Mouse (Mus musculus) MEL (cell line): ENCODE data around the gene Vdac2. TPM values are rescaled to one million over a fixed set of nuclear protein-coding genes. Genes with fewer than 3 reads are reported as not detected.
A peak's percentile ranks its signal among the peaks of the same experiment; 100 is the strongest.

Source experiments
- DNase-seq: peaks from one replicate; pipeline ENCODE4 v3.0.0; 2011; ENCODE audit warnings: low read depth, low spot score
- H3K27ac ChIP-seq: 2 replicates; pipeline ENCODE4 v1.5.1; 2012; ENCODE audit warnings: low read depth, mild to moderate bottlenecking, control low read depth, low read length, moderate library complexity; ENCODE audit not compliant: control insufficient read depth
- H3K27me3 ChIP-seq, 2 experiments: fragments of 150-350 bp in 1 of 2; sonication (generic) in 1 of 2; 2 replicates each; pipeline ENCODE4 v1.6.1; 2012; ENCODE audit warnings: low read length in 2 of 2, mild to moderate bottlenecking in 2 of 2, improper control_type of control experiment in 1 of 2, moderate library complexity in 1 of 2; ENCODE audit not compliant: insufficient read depth in 2 of 2, control insufficient read depth in 1 of 2
- H3K36me3 ChIP-seq, 2 experiments: 2 replicates each; pipeline ENCODE4 v1.6.1; 2012 to 2014; ENCODE audit warnings: low read length in 2 of 2, improper control_type of control experiment in 1 of 2, inconsistent platforms in 1 of 2, mild to moderate bottlenecking in 1 of 2; ENCODE audit not compliant: insufficient read depth in 2 of 2, control insufficient read depth in 1 of 2
- H3K4me1 ChIP-seq, 2 experiments: fragments of 150-350 bp in 1 of 2; sonication (generic) in 1 of 2; 2 replicates each; pipeline ENCODE4 v1.6.1; 2012; ENCODE audit warnings: low read length in 2 of 2, improper control_type of control experiment in 1 of 2, mild to moderate bottlenecking in 1 of 2; ENCODE audit not compliant: insufficient read depth in 2 of 2, control insufficient read depth in 1 of 2
- H3K4me3 ChIP-seq, 2 experiments: fragments of 150-350 bp in 1 of 2; sonication (generic) in 1 of 2; 2 replicates each; pipeline ENCODE4 v1.5.1; 2012; ENCODE audit warnings: low read depth in 2 of 2, low read length in 2 of 2, mild to moderate bottlenecking in 2 of 2, moderate library complexity in 2 of 2, control low read depth in 1 of 2, improper control_type of control experiment in 1 of 2; ENCODE audit not compliant: control insufficient read depth in 1 of 2, insufficient read depth in 1 of 2
- H3K79me2 ChIP-seq: 2 replicates; pipeline ENCODE4 v1.6.1; 2012; ENCODE audit warnings: mild to moderate bottlenecking, low read length, moderate library complexity; ENCODE audit not compliant: control insufficient read depth, poor library complexity, insufficient read depth
- H3K9ac ChIP-seq: 2 replicates; pipeline ENCODE4 v1.6.1; 2012; ENCODE audit warnings: low read depth, mild to moderate bottlenecking, control low read depth, low read length, moderate library complexity; ENCODE audit not compliant: control insufficient read depth, poor library complexity, severe bottlenecking
- H3K9me3 ChIP-seq: fragments of 150-350 bp; sonication (generic); replicated peaks from 2 replicates; pipeline ENCODE4 v1.6.1; 2012; ENCODE audit warnings: mild to moderate bottlenecking, low read length, improper control_type of control experiment, moderate library complexity; ENCODE audit not compliant: insufficient read depth
- BHLHE40 ChIP-seq: IDR thresholded peaks from 2 replicates; pipeline ENCODE4 v1.6.1; 2012; ENCODE audit warnings: low read depth, mild to moderate bottlenecking, inconsistent platforms, low read length, improper control_type of control experiment, borderline replicate concordance
- CTCF ChIP-seq, 3 experiments: IDR thresholded peaks in 2 of 3; conservative IDR thresholded peaks in 1 of 3; 2 replicates each; pipeline ENCODE4 v1.5.1; 2011 to 2012; ENCODE audit warnings: low read length in 3 of 3, low read depth in 2 of 3, mild to moderate bottlenecking in 2 of 3, improper control_type of control experiment in 1 of 3, inconsistent platforms in 1 of 3, mixed read lengths in 1 of 3, moderate library complexity in 1 of 3; ENCODE audit not compliant: control insufficient read depth in 1 of 3, insufficient read depth in 1 of 3, poor library complexity in 1 of 3, severe bottlenecking in 1 of 3
- E2F4 ChIP-seq: IDR thresholded peaks from 2 replicates; pipeline ENCODE4 v1.6.1; 2011; ENCODE audit warnings: low read depth, low read length, improper control_type of control experiment, borderline replicate concordance
- ETS1 ChIP-seq: IDR thresholded peaks from 2 replicates; pipeline ENCODE4 v1.6.1; 2012; ENCODE audit warnings: low read depth, mild to moderate bottlenecking, inconsistent platforms, low read length, improper control_type of control experiment, moderate library complexity
- GATA1 ChIP-seq: IDR thresholded peaks from 2 replicates; pipeline ENCODE4 v1.6.1; 2011; ENCODE audit warnings: low read depth, low read length, improper control_type of control experiment
- HCFC1 ChIP-seq: IDR thresholded peaks from 2 replicates; pipeline ENCODE4 v1.6.1; 2012; ENCODE audit warnings: low read depth, mild to moderate bottlenecking, inconsistent platforms, low read length, improper control_type of control experiment, moderate library complexity
- KAT2A ChIP-seq: conservative IDR thresholded peaks from 2 replicates; pipeline ENCODE4 v1.6.1; 2012; ENCODE audit warnings: low read depth, low read length, improper control_type of control experiment, inconsistent platforms
- MAFK ChIP-seq: IDR thresholded peaks from 2 replicates; pipeline ENCODE4 v1.6.1; 2011; ENCODE audit warnings: low read depth, mild to moderate bottlenecking, low read length, improper control_type of control experiment, borderline replicate concordance
- MAX ChIP-seq: IDR thresholded peaks from 2 replicates; pipeline ENCODE4 v1.6.1; 2011; ENCODE audit warnings: low read length, improper control_type of control experiment
- MAZ ChIP-seq: IDR thresholded peaks from 2 replicates; pipeline ENCODE4 v1.6.1; 2012; ENCODE audit warnings: low read depth, mild to moderate bottlenecking, inconsistent platforms, low read length, improper control_type of control experiment
- MEF2A ChIP-seq: IDR thresholded peaks from 2 replicates; pipeline ENCODE4 v1.6.1; 2014; ENCODE audit warnings: low read depth, mild to moderate bottlenecking, inconsistent platforms, low read length, improper control_type of control experiment; ENCODE audit not compliant: poor library complexity, insufficient replicate concordance, severe bottlenecking; ENCODE audit errors: extremely low read depth
- MYC ChIP-seq: IDR thresholded peaks from 2 replicates; pipeline ENCODE4 v1.6.1; 2011; ENCODE audit warnings: low read depth, mild to moderate bottlenecking, low read length, improper control_type of control experiment, moderate library complexity
- SIN3A ChIP-seq: IDR thresholded peaks from 2 replicates; pipeline ENCODE4 v1.6.1; 2012; ENCODE audit warnings: low read length, improper control_type of control experiment, inconsistent platforms
- TAL1 ChIP-seq: IDR thresholded peaks from 2 replicates; pipeline ENCODE4 v1.6.1; 2012; ENCODE audit warnings: mild to moderate bottlenecking, inconsistent platforms, low read length, moderate library complexity, mixed read lengths
- TBP ChIP-seq: IDR thresholded peaks from 2 replicates; pipeline ENCODE4 v1.8.0; 2011; ENCODE audit warnings: low read depth, low read length, improper control_type of control experiment
- TCF12 ChIP-seq: IDR thresholded peaks from 2 replicates; pipeline ENCODE4 v1.6.1; 2014; ENCODE audit warnings: low read depth, mild to moderate bottlenecking, inconsistent platforms, low read length, improper control_type of control experiment, moderate library complexity
- USF1 ChIP-seq: IDR thresholded peaks from 2 replicates; pipeline ENCODE4 v1.6.1; 2014; ENCODE audit warnings: low read depth, mild to moderate bottlenecking, inconsistent platforms, low read length, improper control_type of control experiment, moderate library complexity
- USF2 ChIP-seq, 2 experiments: IDR thresholded peaks; 2 replicates each; pipeline ENCODE4 v1.6.1; 2011 to 2012; ENCODE audit warnings: improper control_type of control experiment in 2 of 2, low read length in 2 of 2, borderline replicate concordance in 1 of 2, inconsistent platforms in 1 of 2, low read depth in 1 of 2, mild to moderate bottlenecking in 1 of 2; ENCODE audit not compliant: insufficient read depth in 1 of 2
- ZC3H11A ChIP-seq: IDR thresholded peaks from 2 replicates; pipeline ENCODE4 v1.6.1; 2012; ENCODE audit warnings: low read depth, mild to moderate bottlenecking, inconsistent platforms, low read length, improper control_type of control experiment
- ZKSCAN1 ChIP-seq: IDR thresholded peaks from 2 replicates; pipeline ENCODE4 v1.6.1; 2012; ENCODE audit warnings: low read depth, mild to moderate bottlenecking, inconsistent platforms, low read length, improper control_type of control experiment, moderate library complexity
- polyA plus RNA-seq, 2 experiments: library from polyadenylated mRNA; stranded (reverse) in 1 of 2; unstranded in 1 of 2; fragments of >175 nt in 1 of 2; fragments of >200 nt in 1 of 2; gene quantifications; 2 replicates each; pipeline versions ENCODE4 v1.2.1 to v1.2.4; 2012; ENCODE audit warnings: low replicate concordance in 2 of 2, low read depth in 1 of 2; ENCODE audit not compliant: insufficient read length in 2 of 2, insufficient read depth in 1 of 2, missing spikeins in 1 of 2
- total RNA-seq: library from RNA; depleted of rRNA; stranded (reverse); fragments of 300-350 nt; gene quantifications from 2 replicates; pipeline ENCODE4 v1.2.3, GENCODE M21; 2012; rRNA removed

The Vdac2 gene
- total RNA-seq: 247 and 248 TPM in 2 replicates
- 100 to 1,000 TPM in 1 of 2 experiments, 10 to 100 TPM in 1; 74.9 to 327 TPM for polyA plus RNA-seq

DNA sequence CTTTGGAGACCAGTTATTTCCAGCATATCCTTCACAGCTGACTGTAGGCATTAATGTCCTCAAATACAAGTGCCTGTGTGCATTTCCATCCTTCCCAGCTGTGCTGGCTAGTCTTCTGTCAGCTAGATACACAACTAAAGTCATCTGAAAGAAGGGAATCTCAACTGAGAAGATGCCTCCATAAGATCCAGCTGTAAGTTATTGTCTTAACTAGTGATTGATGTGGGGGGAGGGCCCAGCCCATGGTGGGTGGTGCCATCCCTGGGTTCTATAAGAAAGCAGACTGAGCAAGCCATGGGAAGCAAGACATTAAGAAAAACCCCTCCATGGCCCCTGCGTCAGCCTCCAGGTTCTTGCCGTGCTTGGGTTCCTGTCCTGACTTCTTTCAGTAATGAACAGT, at the start of gene Vdac2:
Gene Vdac2, plus strand, starts transcription at position 301 of the 400 bp plus-strand sequence.
- no peak for TF ChIP-seq E2F4
- TF ChIP-seq BHLHE40: no peak
- TF ChIP-seq MAFK: no peak
- TF ChIP-seq ZKSCAN1: no peak
- TF ChIP-seq HCFC1: no peak
- no peak for TF ChIP-seq USF1
- no peak for TF ChIP-seq MAZ
- no peak for TF ChIP-seq TBP
- no peak for TF ChIP-seq ZC3H11A
- no peak for TF ChIP-seq MAX
- TF ChIP-seq KAT2A: no peak
- no peak for TF ChIP-seq GATA1
- TF ChIP-seq MEF2A: no peak
- Histone ChIP-seq H3K4me3 (no peak within 1 kb of the TSS), H3K9me3 (no peaks in the 10 kb centered on the region), H3K9ac (no peak within 1 kb of the TSS), H3K4me1 (peaks cover 6 to 16% of the 10 kb centered on the region in 2 experiments), H3K79me2 (no peaks in the 10 kb centered on the region), H3K27me3 (no peaks in the 10 kb centered on the region), H3K27ac (peak within 1 kb of the TSS; percentile 89; the same call in 1 of the 2 replicates), H3K36me3 (peaks cover 0 to 17% of the 10 kb centered on the region in 2 experiments; a peak in 2 of 4 replicates)
- DNase-seq: no peak

DNA sequence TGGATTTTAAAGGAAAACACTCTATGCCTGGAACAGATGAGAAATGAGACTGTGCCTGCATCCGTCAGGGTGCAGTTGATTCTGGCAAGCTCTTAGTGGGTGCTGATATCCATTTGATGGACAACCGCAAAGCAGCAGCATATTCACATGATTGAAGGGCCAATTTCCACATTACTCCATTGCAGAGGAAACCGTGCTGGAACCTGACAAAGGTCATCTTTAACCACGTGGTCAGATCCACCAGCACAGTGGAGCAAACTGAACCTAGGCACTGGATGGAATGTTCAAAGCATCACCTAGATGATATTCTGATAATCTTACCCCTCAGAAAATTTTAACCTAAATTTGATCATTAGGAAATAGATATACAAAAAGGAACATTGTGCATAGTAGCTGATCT, 48.8 kb upstream of the Vdac2 start:
- Histone ChIP-seq H3K4me1 (no peaks in the 10 kb centered on the region), H3K9me3 (no peaks in the 10 kb centered on the region), H3K27me3 (no peaks in the 10 kb centered on the region), H3K36me3 (no peaks in the 10 kb centered on the region; a peak in 1 of 4 replicates), H3K4me3 (no peak overlapping the region), H3K27ac (no peak overlapping the region), H3K79me2 (peaks cover 4% of the 10 kb centered on the region; the same call in 1 of the 2 replicates), H3K9ac (no peak overlapping the region)
- no peak for DNase-seq
- TF ChIP-seq TCF12 (no peak), USF2 (IDR thresholded peaks at IDR 0.05; ENCODE audit: borderline replicate concordance in 1 of 2, insufficient read depth in 1 of 2, low read depth in 1 of 2, low read length in 2 of 2) (no peak), KAT2A (no peak), CTCF (IDR thresholded peaks at IDR 0.05 in 2 of 3, conservative IDR thresholded peaks at IDR 0.05 in 1 of 3; ENCODE audit: control insufficient read depth in 1 of 3, insufficient read depth in 1 of 3, low read depth in 2 of 3, low read length in 3 of 3, poor library complexity in 1 of 3, severe bottlenecking in 1 of 3) (no peak), ZKSCAN1 (no peak), MYC (no peak), SIN3A (no peak), TAL1 (no peak), ETS1 (no peak), TBP (no peak), ZC3H11A (no peak), BHLHE40 (no peak)
